Mouse (Mus musculus) E14TG2a.4 (cell line): ENCODE measurements at regions not wholly inside any gene's neighbourhood (a gene's known extent, or its start where the extent isn't known, plus 50 kb on each side); places are given as distances from the start of the nearest gene placed in this dataset.

ENCODE experiments used
- H3K27me3 ChIP-seq: 2 replicates; pipeline ENCODE4 v1.6.1; 2014; ENCODE audit warnings: low read length, control low read depth; ENCODE audit not compliant: insufficient read depth
- H3K36me3 ChIP-seq: 2 replicates; pipeline ENCODE4 v1.6.1; 2014; ENCODE audit warnings: low read length, control low read depth; ENCODE audit not compliant: insufficient read depth
- H3K4me1 ChIP-seq: replicated peaks from 2 replicates; pipeline ENCODE4 v1.6.1; 2014; ENCODE audit warnings: low read depth, low read length, control low read depth
- H3K4me3 ChIP-seq: replicated peaks from 2 replicates; pipeline ENCODE4 v1.5.1; 2014; ENCODE audit warnings: mild to moderate bottlenecking, low read length
- H3K9me3 ChIP-seq: 2 replicates; pipeline ENCODE4 v1.6.1; 2014; ENCODE audit warnings: low read length, control low read depth
- CTCF ChIP-seq: conservative IDR thresholded peaks from 2 replicates; pipeline ENCODE4 v1.5.1; 2014; ENCODE audit warnings: low read length
- NANOG ChIP-seq: IDR thresholded peaks from 2 replicates; pipeline ENCODE4 v1.6.1; 2014; ENCODE audit warnings: borderline replicate concordance, low read length, mixed read lengths
- POU5F1 ChIP-seq: IDR thresholded peaks from 2 replicates; pipeline ENCODE4 v1.6.1; 2014; ENCODE audit warnings: low read length, borderline replicate concordance

DNA sequence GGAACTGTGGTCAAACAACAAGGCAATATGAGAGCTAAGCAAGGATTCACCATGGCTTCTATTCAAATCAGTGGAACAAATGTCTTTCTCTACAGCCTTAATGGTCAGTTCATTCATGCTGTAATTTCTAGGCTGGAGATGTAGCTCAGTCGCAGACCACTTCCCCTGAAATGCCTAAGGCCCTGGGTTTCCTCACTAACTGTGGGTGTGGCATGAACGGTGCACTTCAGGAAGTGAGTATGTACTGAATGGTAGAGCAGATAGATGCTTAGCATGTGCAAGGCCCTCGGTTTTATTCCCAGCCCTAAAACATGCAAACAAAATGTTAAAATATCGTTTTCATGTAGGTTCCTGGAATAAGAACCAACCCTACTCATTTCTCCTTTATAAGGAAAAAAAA, 129.3 kb upstream of the Sp8 start:
- no peaks in the 10 kb centered on the region for H3K4me1 ChIP-seq
- no peaks in the 10 kb centered on the region for H3K36me3 ChIP-seq
- H3K27me3 ChIP-seq: no peaks in the 10 kb centered on the region
- no peaks in the 10 kb centered on the region for H3K9me3 ChIP-seq
- H3K4me3 ChIP-seq: no peak overlapping the region
- TF ChIP-seq POU5F1 (no peak), NANOG (no peak), CTCF (no peak)

DNA sequence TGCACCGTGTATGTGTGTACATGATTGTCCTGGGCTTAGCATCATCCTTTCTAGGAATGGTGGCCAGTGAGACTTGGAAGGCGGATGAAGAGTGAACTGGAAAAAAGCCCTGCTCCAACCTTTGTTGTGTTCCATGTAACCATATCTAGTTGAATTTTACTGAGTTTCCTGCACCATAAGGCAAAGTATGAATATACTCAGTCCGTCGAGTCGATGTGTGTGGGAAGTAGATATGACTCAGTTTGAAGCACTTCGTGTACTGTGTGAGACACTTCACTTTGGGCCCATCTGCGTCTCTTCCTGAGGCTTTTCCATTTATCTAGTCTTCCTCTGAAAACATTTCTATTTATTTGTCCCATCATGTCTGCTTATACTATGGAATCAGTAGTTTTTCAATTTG, 139.5 kb upstream of the Sp8 start:
- TF ChIP-seq CTCF (no peak), NANOG (no peak), POU5F1 (no peak)
- no peaks in the 10 kb centered on the region for H3K27me3 ChIP-seq
- no peaks in the 10 kb centered on the region for H3K36me3 ChIP-seq
- H3K4me1 ChIP-seq: no peaks in the 10 kb centered on the region
- no peaks in the 10 kb centered on the region for H3K9me3 ChIP-seq
- no peak overlapping the region for H3K4me3 ChIP-seq

- TF ChIP-seq NANOG (no peak), POU5F1 (no peak), CTCF (no peak)
- H3K4me1 ChIP-seq: no peaks in the 10 kb centered on the region
- no peaks in the 10 kb centered on the region for H3K36me3 ChIP-seq
- H3K27me3 ChIP-seq: no peaks in the 10 kb centered on the region
- no peak overlapping the region for H3K4me3 ChIP-seq
- no peaks in the 10 kb centered on the region for H3K9me3 ChIP-seq
Observed at GRCm38 (mm10) chr12:118704826-118705225, 141.3 kb upstream of the Sp8 start.

- no peak for TF ChIP-seq CTCF
- H3K4me3 ChIP-seq: no peak overlapping the region
- H3K36me3 ChIP-seq: no peaks in the 10 kb centered on the region
- H3K4me1 ChIP-seq: no peaks in the 10 kb centered on the region
- no peaks in the 10 kb centered on the region for H3K27me3 ChIP-seq
- H3K9me3 ChIP-seq: no peaks in the 10 kb centered on the region
Observed at GRCm38 (mm10) chr12:118703730-118704129, 142.4 kb upstream of the Sp8 start.

- Histone ChIP-seq H3K36me3 (no peaks in the 10 kb centered on the region), H3K4me3 (no peak overlapping the region), H3K27me3 (no peaks in the 10 kb centered on the region), H3K4me1 (no peaks in the 10 kb centered on the region), H3K9me3 (no peaks in the 10 kb centered on the region)
- no peak for TF ChIP-seq NANOG
- TF ChIP-seq CTCF: no peak
- no peak for TF ChIP-seq POU5F1
Observed at GRCm38 (mm10) chr12:118703068-118703662, 143.0 kb upstream of the Sp8 start.

DNA sequence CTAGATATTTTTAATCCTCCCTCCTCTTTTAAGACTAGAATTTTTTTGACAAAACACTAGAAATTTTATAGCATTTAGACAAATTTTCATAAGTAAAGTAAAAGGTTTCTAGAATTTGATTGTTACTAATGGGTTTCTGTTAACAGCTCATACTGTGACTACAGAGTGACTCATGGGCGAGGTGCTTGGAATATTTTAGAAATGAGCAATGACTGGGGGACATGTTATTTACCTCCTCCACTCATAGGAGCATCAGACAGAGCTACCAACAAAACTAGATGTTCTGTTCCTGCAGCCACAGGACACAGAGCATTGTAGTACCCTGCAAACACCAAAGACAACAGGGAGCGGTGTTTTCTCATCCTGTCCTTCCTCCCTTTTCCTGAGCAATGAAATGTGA, 144.3 kb upstream of the Sp8 start:
- Histone ChIP-seq H3K4me3 (no peak overlapping the region), H3K27me3 (no peaks in the 10 kb centered on the region), H3K4me1 (no peaks in the 10 kb centered on the region), H3K9me3 (no peaks in the 10 kb centered on the region), H3K36me3 (no peaks in the 10 kb centered on the region)
- TF ChIP-seq NANOG (no peak), CTCF (no peak), POU5F1 (no peak)

DNA sequence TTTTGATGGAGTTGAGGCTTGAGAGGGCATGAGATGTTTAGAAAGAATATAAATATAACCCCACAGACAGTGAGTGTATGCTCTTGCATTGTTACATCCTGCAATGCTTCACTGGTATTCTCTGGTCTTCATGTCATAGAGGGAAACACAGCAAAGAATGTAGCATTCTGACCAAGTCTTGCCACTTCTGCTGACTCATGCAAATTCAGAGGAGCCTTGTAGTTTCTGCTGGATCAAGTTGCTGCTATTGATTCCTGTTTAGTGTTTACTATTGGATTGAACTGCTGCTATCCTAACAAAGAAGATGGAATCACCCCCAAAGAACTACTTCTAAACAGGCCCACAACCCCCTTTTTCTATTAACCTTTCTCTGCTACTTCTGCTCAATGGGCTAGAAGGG, 148.0 kb upstream of the Sp8 start:
- no peak overlapping the region for H3K4me3 ChIP-seq
- TF ChIP-seq NANOG (no peak), POU5F1 (no peak), CTCF (no peak)
- no peaks in the 10 kb centered on the region for H3K9me3 ChIP-seq
- no peaks in the 10 kb centered on the region for H3K27me3 ChIP-seq
- no peaks in the 10 kb centered on the region for H3K36me3 ChIP-seq
- H3K4me1 ChIP-seq: no peaks in the 10 kb centered on the region

GRCm38 (mm10) chr12:118694701-118695100, 151.4 kb upstream of the Sp8 start:
- Histone ChIP-seq H3K4me3 (no peak overlapping the region), H3K9me3 (no peaks in the 10 kb centered on the region)

GRCm38 (mm10) chr12:118682902-118683301, 163.2 kb upstream of the Sp8 start:
- no peaks in the 10 kb centered on the region for H3K36me3 ChIP-seq
- no peak for TF ChIP-seq NANOG
- TF ChIP-seq CTCF: no peak
- no peak for TF ChIP-seq POU5F1
- H3K27me3 ChIP-seq: no peaks in the 10 kb centered on the region
- no peaks in the 10 kb centered on the region for H3K4me1 ChIP-seq
- no peaks in the 10 kb centered on the region for H3K9me3 ChIP-seq
- H3K4me3 ChIP-seq: no peak overlapping the region

More at GRCm38 (mm10) chr12:118694701-118695100, 151.4 kb upstream of the Sp8 start:
- Histone ChIP-seq H3K36me3 (no peaks in the 10 kb centered on the region), H3K27me3 (no peaks in the 10 kb centered on the region), H3K4me1 (no peaks in the 10 kb centered on the region)
- no peak for TF ChIP-seq NANOG
- no peak for TF ChIP-seq POU5F1
- TF ChIP-seq CTCF: no peak
